Mouse (Mus musculus) heart, embryonic 11.5 days (tissue): Measurements from ENCODE around the gene Sbno1. TPM values are rescaled to one million over a fixed set of nuclear protein-coding genes. Genes with fewer than 3 reads are reported as not detected.

ENCODE experiments used
- ATAC-seq: fragments of 200-750 bp; cut with Nextera tagmentation; replicated peaks from 2 replicates; pipeline ENCODE4 v1.8.0; 2017; ENCODE audit warnings: moderate library complexity; ENCODE audit not compliant: insufficient number of reproducible peaks, low FRiP score, low TSS enrichment
- H3K27ac ChIP-seq: fragments of 300-500 bp; sonication (generic); 2 replicates; pipeline ENCODE4 v1.5.1; 2014; ENCODE audit warnings: mild to moderate bottlenecking, low read depth, low read length
- H3K27me3 ChIP-seq: fragments of 300-500 bp; sonication (generic); 2 replicates; pipeline ENCODE4 v1.6.1; 2014; ENCODE audit warnings: mild to moderate bottlenecking, low read length, mixed read lengths; ENCODE audit not compliant: control insufficient read depth, insufficient read depth
- H3K36me3 ChIP-seq: fragments of 300-500 bp; sonication (generic); 2 replicates; pipeline ENCODE4 v1.6.1; 2014; ENCODE audit warnings: mild to moderate bottlenecking, low read length, moderate library complexity, mixed read lengths; ENCODE audit not compliant: control insufficient read depth, insufficient read depth
- H3K4me1 ChIP-seq: fragments of 300-500 bp; sonication (generic); 2 replicates; pipeline ENCODE4 v1.6.1; 2014; ENCODE audit warnings: low read length; ENCODE audit not compliant: control insufficient read depth, insufficient read depth
- H3K4me2 ChIP-seq: fragments of 300-500 bp; sonication (generic); 2 replicates; pipeline ENCODE4 v1.6.1; 2014; ENCODE audit warnings: mild to moderate bottlenecking, moderate library complexity
- H3K4me3 ChIP-seq: fragments of 300-500 bp; sonication (generic); 2 replicates; pipeline ENCODE4 v1.5.1; 2014; ENCODE audit warnings: low read depth, low read length
- H3K9ac ChIP-seq: fragments of 300-500 bp; sonication (generic); 2 replicates; pipeline ENCODE4 v1.6.1; 2014; ENCODE audit warnings: mild to moderate bottlenecking, low read depth, low read length, moderate library complexity
- H3K9me3 ChIP-seq: fragments of 300-500 bp; sonication (generic); replicated peaks from 2 replicates; pipeline ENCODE4 v1.6.1; 2016; ENCODE audit warnings: low read length; ENCODE audit not compliant: control insufficient read depth
- WGBS: fragments of 180-500 bp; shearing (Covaris S2); extraction: QIAGEN DNeasy Blood & Tissue Kit; methylation state at CpG from one replicate; pipeline ENCODE4 v1.1.7; 2014; ENCODE audit not compliant: insufficient replicate concordance; 5-methylcytosine and 5-hydroxymethylcytosine counted together
- polyA plus RNA-seq: library from polyadenylated mRNA; unstranded; fragments of >200 nt; fragmentation: Nextera tagmentation; extraction: Ambion mirVana; gene quantifications from 2 replicates; pipeline ENCODE4 v1.2.1, GENCODE M21; 2014

Sbno1 gene
- polyA plus RNA-seq, 1 experiment from 2014 or later, result 81.6 TPM

DNA sequence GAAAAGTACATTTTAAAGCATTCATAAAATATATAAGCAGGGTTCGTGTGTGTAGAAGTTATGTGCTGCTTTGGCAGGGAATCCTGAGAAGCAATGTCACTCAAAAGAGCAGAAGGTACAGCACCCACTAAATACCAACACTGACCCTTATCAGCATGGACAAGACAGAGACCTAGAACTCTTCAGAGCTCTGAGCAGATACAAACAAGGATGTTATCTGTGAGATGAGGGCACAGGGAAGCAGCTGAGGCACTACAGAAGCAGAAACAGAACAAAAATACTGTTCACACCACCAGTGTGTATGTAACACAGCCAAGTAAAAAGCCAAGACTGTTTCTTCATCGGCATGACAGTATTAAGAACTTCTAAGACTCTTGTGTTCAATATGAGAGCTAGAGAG, 6.9 kb downstream of the Sbno1 start:
- H3K9me3 ChIP-seq, result no peaks in the 10 kb centered on the region
- no peak for ATAC-seq
- no peak overlapping the region for H3K4me2 ChIP-seq
- no peaks in the 10 kb centered on the region for H3K36me3 ChIP-seq
- no peaks in the 10 kb centered on the region for H3K27me3 ChIP-seq
- H3K4me3 ChIP-seq, result no peak overlapping the region
- 88% methylated on average over 2 of the region's 2 CpGs for WGBS
- no peak overlapping the region for H3K9ac ChIP-seq
- H3K4me1 ChIP-seq, result peaks cover 4% of the 10 kb centered on the region; the same call in 1 of the 2 replicates
- no peak overlapping the region for H3K27ac ChIP-seq

GRCm38 (mm10) chr5:124412163-124412562, 13.6 kb downstream of the Sbno1 start:
- Histone ChIP-seq H3K4me3 (no peak overlapping the region), H3K27me3 (no peaks in the 10 kb centered on the region), H3K4me1 (no peaks in the 10 kb centered on the region), H3K9me3 (no peaks in the 10 kb centered on the region), H3K27ac (no peak overlapping the region), H3K36me3 (peaks cover 28% of the 10 kb centered on the region), H3K9ac (no peak overlapping the region), H3K4me2 (no peak overlapping the region)
- no peak for ATAC-seq
- WGBS, result 87% methylated on average over 5 of the region's 5 CpGs

DNA sequence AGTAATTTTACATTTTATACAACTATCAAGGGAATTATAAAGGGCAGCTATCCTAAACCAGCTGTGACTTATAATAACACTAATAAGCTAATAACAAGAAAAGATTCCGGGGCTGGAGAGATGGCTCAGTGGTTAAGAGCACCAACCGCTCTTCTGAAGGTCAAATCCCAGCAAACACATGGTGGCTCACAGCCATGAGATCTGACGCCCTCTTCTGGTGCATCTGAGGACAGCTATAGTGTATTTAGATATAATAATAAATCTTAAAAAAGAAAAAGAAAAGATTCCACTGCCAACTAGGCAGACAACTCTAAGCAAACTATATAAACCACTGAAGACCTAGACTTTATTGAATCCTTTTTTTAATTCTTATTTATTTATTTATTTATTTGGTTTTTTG, 15.0 kb downstream of the Sbno1 start:
- H3K36me3 ChIP-seq, result peaks cover 36% of the 10 kb centered on the region
- H3K4me3 ChIP-seq, result no peak overlapping the region
- ATAC-seq, result no peak
- no peaks in the 10 kb centered on the region for H3K27me3 ChIP-seq
- no peak overlapping the region for H3K27ac ChIP-seq
- H3K9me3 ChIP-seq, result no peaks in the 10 kb centered on the region
- H3K4me1 ChIP-seq, result no peaks in the 10 kb centered on the region
- H3K9ac ChIP-seq, result no peak overlapping the region
- WGBS, result 78% methylated on average over 3 of the region's 3 CpGs
- no peak overlapping the region for H3K4me2 ChIP-seq

DNA sequence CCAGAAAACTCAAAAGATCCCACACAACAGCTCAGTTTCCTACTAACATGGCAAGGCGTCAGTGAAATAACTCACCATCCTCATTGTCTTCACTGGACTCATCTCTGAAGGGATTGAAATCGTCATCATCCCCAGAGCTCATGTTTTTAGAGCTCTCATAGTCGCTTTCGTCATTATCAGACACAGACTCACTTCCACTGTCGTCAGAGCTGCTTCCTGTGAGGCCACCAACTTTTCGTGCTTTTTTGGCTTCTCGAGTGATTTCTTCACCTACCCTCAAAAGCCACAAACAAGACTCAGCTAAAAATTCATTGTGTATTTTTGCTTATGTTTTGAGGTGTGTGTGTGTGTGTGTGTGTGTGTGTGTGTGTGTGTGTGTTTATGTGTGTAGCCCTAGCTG, 32.1 kb downstream of the Sbno1 start:
- Histone ChIP-seq H3K27ac (no peak overlapping the region), H3K27me3 (no peaks in the 10 kb centered on the region), H3K4me1 (no peaks in the 10 kb centered on the region), H3K9ac (no peak overlapping the region), H3K9me3 (no peaks in the 10 kb centered on the region), H3K4me2 (no peak overlapping the region), H3K36me3 (peaks cover 16% of the 10 kb centered on the region), H3K4me3 (no peak overlapping the region)
- WGBS, result 84% methylated on average over 7 of the region's 7 CpGs
- ATAC-seq, result no peak

DNA sequence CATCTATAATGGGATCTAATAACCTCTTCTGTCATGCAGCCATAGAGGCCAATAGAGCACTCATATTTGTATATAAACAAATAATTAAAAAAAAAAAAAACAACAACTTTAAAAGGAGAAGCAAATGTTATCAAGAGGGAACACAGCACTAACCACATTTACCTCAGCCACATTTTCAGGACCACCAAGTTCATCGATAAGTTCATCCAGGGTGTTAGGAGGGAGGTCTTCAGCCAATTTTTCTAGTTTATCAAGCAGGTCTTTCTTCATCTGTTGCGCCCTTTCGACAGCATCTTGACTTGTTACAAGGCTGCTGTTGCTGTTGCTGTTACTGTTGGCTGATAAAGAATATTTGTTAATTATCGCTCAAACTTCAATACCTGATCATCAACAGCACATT, 33.4 kb downstream of the Sbno1 start:
- no peaks in the 10 kb centered on the region for H3K9me3 ChIP-seq
- no peaks in the 10 kb centered on the region for H3K4me1 ChIP-seq
- no peak overlapping the region for H3K9ac ChIP-seq
- H3K27me3 ChIP-seq, result no peaks in the 10 kb centered on the region
- peaks cover 15% of the 10 kb centered on the region for H3K36me3 ChIP-seq
- no peak overlapping the region for H3K27ac ChIP-seq
- H3K4me2 ChIP-seq, result no peak overlapping the region
- WGBS, result 97% methylated on average over 4 of the region's 4 CpGs
- no peak for ATAC-seq
- H3K4me3 ChIP-seq, result no peak overlapping the region

DNA sequence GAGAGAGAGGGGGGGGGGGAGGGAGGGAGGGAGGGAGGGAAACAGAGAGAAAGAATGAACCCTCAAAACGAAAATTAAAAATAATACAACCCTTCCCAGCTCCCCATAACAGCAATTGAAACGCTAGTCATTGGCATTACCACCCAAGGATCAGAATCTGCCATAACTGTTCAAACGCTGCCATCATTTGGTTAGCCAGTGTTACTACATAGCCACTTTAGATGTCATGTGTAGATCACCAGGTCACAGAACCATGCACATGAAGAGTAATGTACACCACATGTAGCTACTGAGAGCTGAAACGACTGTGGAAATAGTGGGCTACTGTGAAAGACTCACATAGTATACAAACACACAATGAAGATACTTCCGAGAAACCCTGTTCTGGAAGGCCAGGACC, 37.9 kb downstream of the Sbno1 start:
- Histone ChIP-seq H3K4me1 (no peaks in the 10 kb centered on the region), H3K9ac (no peak overlapping the region), H3K4me3 (no peak overlapping the region), H3K9me3 (no peaks in the 10 kb centered on the region), H3K27me3 (no peaks in the 10 kb centered on the region), H3K27ac (no peak overlapping the region), H3K4me2 (no peak overlapping the region), H3K36me3 (peaks cover 24% of the 10 kb centered on the region)
- ATAC-seq, result no peak
- WGBS, result 80% methylated on average over 5 of the region's 5 CpGs

- H3K4me1 ChIP-seq, result no peaks in the 10 kb centered on the region
- no peak overlapping the region for H3K4me3 ChIP-seq
- H3K27ac ChIP-seq, result no peak overlapping the region
- no peak overlapping the region for H3K9ac ChIP-seq
- WGBS, result 76% methylated on average over 1 of the region's 1 CpGs
- no peaks in the 10 kb centered on the region for H3K27me3 ChIP-seq
- ATAC-seq, result no peak
- no peak overlapping the region for H3K4me2 ChIP-seq
- no peaks in the 10 kb centered on the region for H3K9me3 ChIP-seq
- H3K36me3 ChIP-seq, result peaks cover 41% of the 10 kb centered on the region
Measured at GRCm38 (mm10) chr5:124380121-124380520, 45.7 kb downstream of the Sbno1 start.

DNA sequence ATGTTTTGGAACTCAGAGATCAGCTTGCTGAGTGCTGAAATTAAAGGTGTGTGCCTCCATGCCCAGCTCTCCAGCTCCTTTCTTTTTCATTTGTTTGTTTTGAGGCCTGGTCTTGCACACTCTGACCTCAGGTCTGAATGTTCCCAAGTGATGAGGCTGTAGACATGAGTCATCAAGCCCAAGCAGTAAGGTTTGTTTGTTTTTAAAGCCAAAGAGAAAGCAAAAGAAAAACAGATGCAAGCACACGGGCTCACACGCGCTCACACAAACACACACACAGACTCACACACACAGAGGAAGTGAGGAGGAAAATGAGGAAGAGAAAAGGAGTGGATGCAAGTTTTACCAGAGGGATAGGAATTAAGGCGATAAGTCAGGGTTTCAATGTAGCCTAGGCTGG, 48.7 kb downstream of the Sbno1 start:
- no peak for ATAC-seq
- Histone ChIP-seq H3K9me3 (no peaks in the 10 kb centered on the region), H3K4me3 (no peak overlapping the region), H3K27ac (no peak overlapping the region), H3K9ac (no peak overlapping the region), H3K36me3 (peaks cover 55% of the 10 kb centered on the region), H3K4me2 (no peak overlapping the region), H3K27me3 (no peaks in the 10 kb centered on the region), H3K4me1 (no peaks in the 10 kb centered on the region)
- 85% methylated on average over 4 of the region's 4 CpGs for WGBS

GRCm38 (mm10) chr5:124376401-124376800, 49.4 kb downstream of the Sbno1 start:
- ATAC-seq, result no peak
- WGBS, result 86% methylated on average over 1 of the region's 1 CpGs
- H3K4me1 ChIP-seq, result no peaks in the 10 kb centered on the region
- no peak overlapping the region for H3K27ac ChIP-seq
- peaks cover 49% of the 10 kb centered on the region for H3K36me3 ChIP-seq
- no peak overlapping the region for H3K9ac ChIP-seq
- H3K4me3 ChIP-seq, result no peak overlapping the region
- H3K9me3 ChIP-seq, result no peaks in the 10 kb centered on the region
- no peaks in the 10 kb centered on the region for H3K27me3 ChIP-seq
- H3K4me2 ChIP-seq, result no peak overlapping the region
